Mouse (Mus musculus): ENCODE data around the gene Zfp36. TPM values are rescaled to one million over a fixed set of nuclear protein-coding genes. Genes with fewer than 3 reads are reported as not detected.
A peak's percentile ranks its signal among the peaks of the same experiment; 100 is the strongest.

Gene Zfp36
- polyA plus RNA-seq, 1 experiment from 2014 or later: 4.0 TPM

GRCm38 (mm10) chr7:28361647-28362341 is 18.3 kb downstream of the Zfp36 start:
- H3K4me2 ChIP-seq (ENCODE audit: low read length): no peak overlapping the region
- no peaks in the 10 kb centered on the region for H3K9me3 ChIP-seq (ENCODE audit: control insufficient read depth, low read length)
- 95% methylated on average over 19 of the region's 20 CpGs for WGBS
- H3K27me3 ChIP-seq (replicated peaks; ENCODE audit: control insufficient read depth, insufficient read depth, low read length): no peaks in the 10 kb centered on the region
- ATAC-seq: no peak
- H3K27ac ChIP-seq (ENCODE audit: low read depth, low read length): no peak overlapping the region
- H3K36me3 ChIP-seq (ENCODE audit: control insufficient read depth, insufficient read depth, low read length): peaks cover 11% of the 10 kb centered on the region; the same call in 1 of the 2 replicates
- H3K4me3 ChIP-seq (ENCODE audit: low read length): no peak overlapping the region
- no peak overlapping the region for H3K9ac ChIP-seq (ENCODE audit: low read depth, low read length)
- 0 out of 2 replicates have a peak, but pooled peaks cover 4% of the 10 kb centered on the region for H3K4me1 ChIP-seq (ENCODE audit: control insufficient read depth, insufficient read depth, low read depth, low read length)

- H3K27me3 ChIP-seq (replicated peaks; ENCODE audit: control insufficient read depth, insufficient read depth, low read length): no peaks in the 10 kb centered on the region
- no peak for ATAC-seq
- H3K27ac ChIP-seq (ENCODE audit: low read depth, low read length): no peak overlapping the region
- no peaks in the 10 kb centered on the region for H3K9me3 ChIP-seq (ENCODE audit: control insufficient read depth, low read length)
- whole genome bisulfite sequencing: 95% methylated on average over 6 of the region's 6 CpGs
- no peak overlapping the region for H3K4me2 ChIP-seq (ENCODE audit: low read length)
- no peak overlapping the region for H3K9ac ChIP-seq (ENCODE audit: low read depth, low read length)
- H3K4me3 ChIP-seq (ENCODE audit: low read length): no peak overlapping the region
- H3K4me1 ChIP-seq (ENCODE audit: control insufficient read depth, insufficient read depth, low read depth, low read length): 0 out of 2 replicates have a peak, but pooled peaks cover 5% of the 10 kb centered on the region
- H3K36me3 ChIP-seq (ENCODE audit: control insufficient read depth, insufficient read depth, low read length): peaks cover 11% of the 10 kb centered on the region; the same call in 1 of the 2 replicates
Observed at GRCm38 (mm10) chr7:28360291-28360690, 19.8 kb downstream of the Zfp36 start.

- WGBS: 87% methylated on average over 10 of the region's 10 CpGs
- Histone ChIP-seq H3K4me3 (ENCODE audit: low read length) (no peak overlapping the region), H3K27ac (ENCODE audit: low read depth, low read length) (no peak overlapping the region), H3K9ac (ENCODE audit: low read depth, low read length) (no peak overlapping the region), H3K4me2 (ENCODE audit: low read length) (no peak overlapping the region), H3K27me3 (replicated peaks; ENCODE audit: control insufficient read depth, insufficient read depth, low read length) (no peaks in the 10 kb centered on the region), H3K4me1 (ENCODE audit: control insufficient read depth, insufficient read depth, low read depth, low read length) (0 out of 2 replicates have a peak, but pooled peaks cover 5% of the 10 kb centered on the region), H3K9me3 (ENCODE audit: control insufficient read depth, low read length) (no peaks in the 10 kb centered on the region), H3K36me3 (ENCODE audit: control insufficient read depth, insufficient read depth, low read length) (peaks cover 11% of the 10 kb centered on the region; the same call in 1 of the 2 replicates)
- ATAC-seq: no peak
Observed at GRCm38 (mm10) chr7:28359854-28360253, 20.2 kb downstream of the Zfp36 start.

DNA sequence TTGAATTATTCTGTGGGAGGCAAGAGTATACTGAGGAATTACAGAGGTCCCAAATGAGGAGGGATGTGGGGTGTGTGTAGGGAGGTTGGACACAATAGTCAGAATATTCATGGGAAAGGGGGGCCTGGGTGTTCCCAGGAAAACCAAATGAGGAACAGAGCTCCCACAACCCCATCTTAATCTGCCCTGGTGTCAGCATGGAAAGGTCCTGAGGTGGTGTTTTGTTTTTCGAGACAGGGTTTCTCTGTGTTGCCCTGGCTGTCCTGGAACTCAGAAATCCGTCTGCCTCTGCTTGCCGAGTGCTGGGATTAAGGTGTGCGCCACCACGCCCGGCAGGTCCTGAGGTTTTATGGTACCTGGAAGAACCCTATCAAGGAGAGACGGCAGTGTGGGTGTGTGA is 21.6 kb downstream of the Zfp36 start:
- no peak overlapping the region for H3K9ac ChIP-seq (ENCODE audit: low read depth, low read length)
- no peak overlapping the region for H3K4me3 ChIP-seq (ENCODE audit: low read length)
- peaks cover 18% of the 10 kb centered on the region for H3K36me3 ChIP-seq (ENCODE audit: control insufficient read depth, insufficient read depth, low read length)
- H3K4me2 ChIP-seq (ENCODE audit: low read length): no peak overlapping the region
- H3K9me3 ChIP-seq (ENCODE audit: control insufficient read depth, low read length): no peaks in the 10 kb centered on the region
- no peak for ATAC-seq
- no peak overlapping the region for H3K27ac ChIP-seq (ENCODE audit: low read depth, low read length)
- 0 out of 2 replicates have a peak, but pooled peaks cover 5% of the 10 kb centered on the region for H3K4me1 ChIP-seq (ENCODE audit: control insufficient read depth, insufficient read depth, low read depth, low read length)
- no peaks in the 10 kb centered on the region for H3K27me3 ChIP-seq (replicated peaks; ENCODE audit: control insufficient read depth, insufficient read depth, low read length)
- WGBS: 71% methylated on average over 7 of the region's 7 CpGs

DNA sequence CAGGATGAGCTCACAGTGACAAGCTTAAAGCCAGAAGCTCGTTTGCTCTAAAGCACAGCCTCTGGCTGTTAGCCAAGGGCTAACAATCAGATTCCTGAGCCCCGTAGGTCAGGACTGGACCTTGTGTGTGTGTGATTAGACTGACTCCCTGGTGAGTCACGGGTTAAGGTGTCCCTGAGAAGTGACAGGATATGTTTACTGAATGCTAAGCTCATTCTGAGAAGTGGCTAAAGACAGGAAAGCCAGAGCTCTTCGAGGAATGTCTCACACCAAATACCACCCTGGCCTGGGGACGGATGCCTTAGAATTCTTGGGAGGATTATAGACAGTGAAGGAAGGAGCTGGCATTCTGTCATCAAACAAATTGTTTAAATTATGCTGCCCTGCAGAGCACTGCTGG is 22.1 kb downstream of the Zfp36 start:
- 0 out of 2 replicates have a peak, but pooled peaks cover 5% of the 10 kb centered on the region for H3K4me1 ChIP-seq (ENCODE audit: control insufficient read depth, insufficient read depth, low read depth, low read length)
- 12% methylated on average over 5 of the region's 5 CpGs for WGBS
- H3K4me2 ChIP-seq (ENCODE audit: low read length): no peak overlapping the region
- H3K27me3 ChIP-seq (replicated peaks; ENCODE audit: control insufficient read depth, insufficient read depth, low read length): no peaks in the 10 kb centered on the region
- no peak overlapping the region for H3K9ac ChIP-seq (ENCODE audit: low read depth, low read length)
- no peak for ATAC-seq
- no peak overlapping the region for H3K4me3 ChIP-seq (ENCODE audit: low read length)
- H3K27ac ChIP-seq (ENCODE audit: low read depth, low read length): peak overlapping the region; percentile 21
- H3K36me3 ChIP-seq (ENCODE audit: control insufficient read depth, insufficient read depth, low read length): peaks cover 22% of the 10 kb centered on the region
- no peaks in the 10 kb centered on the region for H3K9me3 ChIP-seq (ENCODE audit: control insufficient read depth, low read length)

DNA sequence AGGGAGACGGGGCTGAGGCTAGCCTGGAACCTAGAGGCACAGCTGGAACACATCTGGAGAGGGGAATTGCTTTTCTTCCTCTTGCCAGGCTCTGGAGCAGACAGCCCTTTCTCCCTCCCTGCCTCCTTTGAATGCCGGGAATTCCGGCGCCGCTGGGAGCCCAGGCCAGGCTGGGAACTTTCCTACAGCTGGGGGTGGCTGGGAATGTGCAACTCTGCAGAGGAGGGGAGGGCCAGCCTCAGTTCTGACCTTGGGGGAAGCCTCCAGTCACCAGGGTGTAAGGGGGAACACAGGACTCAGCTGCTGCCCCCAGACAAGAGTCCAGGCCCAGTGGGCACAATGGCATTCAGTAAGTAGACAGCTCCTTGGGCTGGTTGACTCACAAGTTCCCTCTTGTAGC is 23.1 kb downstream of the Zfp36 start:
- H3K9me3 ChIP-seq (ENCODE audit: control insufficient read depth, low read length): no peaks in the 10 kb centered on the region
- peaks cover 24% of the 10 kb centered on the region for H3K36me3 ChIP-seq (ENCODE audit: control insufficient read depth, insufficient read depth, low read length)
- peaks cover 7% of the 10 kb centered on the region; the same call in 1 of the 2 replicates for H3K4me1 ChIP-seq (ENCODE audit: control insufficient read depth, insufficient read depth, low read depth, low read length)
- no peak for ATAC-seq
- H3K27ac ChIP-seq (ENCODE audit: low read depth, low read length): peak overlapping the region; percentile 48; the same call in 1 of the 2 replicates
- WGBS: 2% methylated on average over 5 of the region's 5 CpGs
- H3K4me2 ChIP-seq (ENCODE audit: low read length): no peak overlapping the region
- no peak overlapping the region for H3K9ac ChIP-seq (ENCODE audit: low read depth, low read length)
- no peaks in the 10 kb centered on the region for H3K27me3 ChIP-seq (replicated peaks; ENCODE audit: control insufficient read depth, insufficient read depth, low read length)
- no peak overlapping the region for H3K4me3 ChIP-seq (ENCODE audit: low read length)

DNA sequence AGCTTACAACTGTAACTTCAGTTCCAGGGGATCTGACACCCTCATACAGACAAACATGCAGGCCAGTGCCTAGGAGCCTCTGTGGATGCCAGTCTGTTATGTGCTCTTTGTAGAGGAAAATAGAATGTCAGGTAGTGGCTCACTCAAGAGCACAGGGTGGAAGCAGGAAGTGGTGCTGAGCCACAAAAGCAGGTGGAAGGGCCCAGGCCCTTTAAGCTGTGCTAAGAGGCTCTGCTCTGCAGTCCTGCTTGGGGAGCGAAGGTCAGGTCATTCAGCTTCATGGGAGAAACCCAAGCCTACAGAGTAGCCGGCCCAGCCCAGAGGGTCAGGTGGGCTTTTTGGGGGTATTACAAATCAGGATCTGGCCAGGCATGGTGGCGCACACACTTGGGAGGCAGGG is 24.8 kb downstream of the Zfp36 start:
- Histone ChIP-seq H3K27me3 (replicated peaks; ENCODE audit: control insufficient read depth, insufficient read depth, low read length) (no peaks in the 10 kb centered on the region), H3K27ac (ENCODE audit: low read depth, low read length) (no peak overlapping the region), H3K4me2 (ENCODE audit: low read length) (no peak overlapping the region), H3K9me3 (ENCODE audit: control insufficient read depth, low read length) (no peaks in the 10 kb centered on the region), H3K36me3 (ENCODE audit: control insufficient read depth, insufficient read depth, low read length) (peaks cover 22% of the 10 kb centered on the region), H3K4me3 (ENCODE audit: low read length) (no peak overlapping the region), H3K9ac (ENCODE audit: low read depth, low read length) (no peak overlapping the region), H3K4me1 (ENCODE audit: control insufficient read depth, insufficient read depth, low read depth, low read length) (peaks cover 14% of the 10 kb centered on the region)
- ATAC-seq: no peak
- 88% methylated on average over 3 of the region's 3 CpGs for WGBS

GRCm38 (mm10) chr7:28354596-28354995 is 25.5 kb downstream of the Zfp36 start:
- ATAC-seq: no peak
- Histone ChIP-seq H3K36me3 (ENCODE audit: control insufficient read depth, insufficient read depth, low read length) (peaks cover 22% of the 10 kb centered on the region), H3K27me3 (replicated peaks; ENCODE audit: control insufficient read depth, insufficient read depth, low read length) (no peaks in the 10 kb centered on the region), H3K9ac (ENCODE audit: low read depth, low read length) (no peak overlapping the region), H3K4me2 (ENCODE audit: low read length) (no peak overlapping the region), H3K27ac (ENCODE audit: low read depth, low read length) (no peak overlapping the region), H3K4me3 (ENCODE audit: low read length) (no peak overlapping the region), H3K9me3 (ENCODE audit: control insufficient read depth, low read length) (no peaks in the 10 kb centered on the region), H3K4me1 (ENCODE audit: control insufficient read depth, insufficient read depth, low read depth, low read length) (peaks cover 17% of the 10 kb centered on the region)
- WGBS: 95% methylated on average over 3 of the region's 3 CpGs

- Histone ChIP-seq H3K36me3 (ENCODE audit: control insufficient read depth, insufficient read depth, low read length) (peaks cover 22% of the 10 kb centered on the region), H3K9ac (ENCODE audit: low read depth, low read length) (no peak overlapping the region), H3K4me1 (ENCODE audit: control insufficient read depth, insufficient read depth, low read depth, low read length) (peaks cover 17% of the 10 kb centered on the region), H3K4me3 (ENCODE audit: low read length) (no peak overlapping the region), H3K27ac (ENCODE audit: low read depth, low read length) (no peak overlapping the region), H3K9me3 (ENCODE audit: control insufficient read depth, low read length) (no peaks in the 10 kb centered on the region), H3K27me3 (replicated peaks; ENCODE audit: control insufficient read depth, insufficient read depth, low read length) (no peaks in the 10 kb centered on the region), H3K4me2 (ENCODE audit: low read length) (no peak overlapping the region)
- 92% methylated on average over 3 of the region's 3 CpGs for WGBS
- ATAC-seq: no peak
Observed at GRCm38 (mm10) chr7:28354113-28354581, 25.9 kb downstream of the Zfp36 start.

Measured in hindbrain, embryonic 16.5 days (tissue).